Mouse (Mus musculus) neural tube, embryonic 14.5 days (tissue): ENCODE measurements at regions not wholly inside any gene's neighbourhood (a gene's known extent, or its start where the extent isn't known, plus 50 kb on each side); places are given as distances from the start of the nearest gene placed in this dataset.
A peak's percentile ranks its signal among the peaks of the same experiment; 100 is the strongest.

Source experiments
- ATAC-seq: fragments of 200-750 bp; cut with Nextera tagmentation; 2 replicates; pipeline ENCODE4 v1.8.0; 2017; ENCODE audit warnings: low read depth, mild to moderate bottlenecking, moderate TSS enrichment, moderate library complexity
- H3K27ac ChIP-seq: fragments of 300-500 bp; sonication (generic); 2 replicates; pipeline ENCODE4 v1.5.1; 2014; ENCODE audit warnings: low read depth, mild to moderate bottlenecking, control low read depth, low read length, moderate library complexity, mixed read lengths
- H3K27me3 ChIP-seq: fragments of 300-500 bp; sonication (generic); 2 replicates; pipeline ENCODE4 v1.6.1; 2014; ENCODE audit warnings: low read length; ENCODE audit not compliant: control insufficient read depth, insufficient read depth
- H3K36me3 ChIP-seq: fragments of 300-500 bp; sonication (generic); 2 replicates; pipeline ENCODE4 v1.6.1; 2014; ENCODE audit warnings: low read length, mixed read lengths; ENCODE audit not compliant: control insufficient read depth, insufficient read depth
- H3K4me1 ChIP-seq: fragments of 300-500 bp; sonication (generic); 2 replicates; pipeline ENCODE4 v1.6.1; 2014; ENCODE audit warnings: low read length; ENCODE audit not compliant: control insufficient read depth, insufficient read depth
- H3K4me2 ChIP-seq: fragments of 300-500 bp; sonication (generic); 2 replicates; pipeline ENCODE4 v1.6.1; 2014; ENCODE audit warnings: mild to moderate bottlenecking, low read depth, low read length, control low read depth
- H3K4me3 ChIP-seq: fragments of 300-500 bp; sonication (generic); 2 replicates; pipeline ENCODE4 v1.5.1; 2014; ENCODE audit warnings: low read depth, low read length, control low read depth, mixed read lengths
- H3K9ac ChIP-seq: fragments of 300-500 bp; sonication (generic); replicated peaks from 2 replicates; pipeline ENCODE4 v1.6.1; 2014; ENCODE audit warnings: low read depth, mild to moderate bottlenecking, control low read depth, low read length, mixed read lengths
- H3K9me3 ChIP-seq: fragments of 300-500 bp; sonication (generic); 2 replicates; pipeline ENCODE4 v1.6.1; 2016; ENCODE audit warnings: low read length; ENCODE audit not compliant: control insufficient read depth
- WGBS: fragments of 180-500 bp; shearing (Covaris S2); extraction: QIAGEN DNeasy Blood & Tissue Kit; methylation state at CpG from one replicate; pipeline ENCODE4 v1.1.7; 2014; 5-methylcytosine and 5-hydroxymethylcytosine counted together

GRCm38 (mm10) chr3:17330429-17331373 is 617.5 kb upstream of the Cypt12 start:
- Histone ChIP-seq H3K9ac (peak overlapping the region; percentile 41; the same call in 1 of the 2 replicates), H3K27ac (peak overlapping the region; percentile 86), H3K4me1 (peaks cover 17% of the 10 kb centered on the region), H3K4me3 (no peak overlapping the region), H3K4me2 (peak overlapping the region; percentile 16; the same call in 1 of the 2 replicates), H3K36me3 (no peaks in the 10 kb centered on the region), H3K9me3 (no peaks in the 10 kb centered on the region), H3K27me3 (no peaks in the 10 kb centered on the region)
- 43% methylated on average over 6 of the region's 6 CpGs for WGBS
- ATAC-seq = peak; percentile 62

GRCm38 (mm10) chr3:17360253-17360652 is 588.0 kb upstream of the Cypt12 start:
- Histone ChIP-seq H3K9ac (no peak overlapping the region), H3K4me2 (no peak overlapping the region), H3K4me1 (no peaks in the 10 kb centered on the region), H3K36me3 (no peaks in the 10 kb centered on the region), H3K27ac (no peak overlapping the region), H3K4me3 (no peak overlapping the region), H3K27me3 (no peaks in the 10 kb centered on the region), H3K9me3 (no peaks in the 10 kb centered on the region)
- ATAC-seq = no peak
- WGBS = 95% methylated on average over 3 of the region's 3 CpGs
